Mouse (Mus musculus) activated CD4-positive, CD25-positive, alpha-beta regulatory T cell, adult 4 months (primary cell): ENCODE data around the gene Ctns. TPM values are rescaled to one million over a fixed set of nuclear protein-coding genes. Genes with fewer than 3 reads are reported as not detected.

Source experiments
- ATAC-seq: one replicate; pipeline ENCODE4 v1.8.0; 2017
- polyA plus RNA-seq, 2 experiments: library from polyadenylated mRNA; unstranded; fragments of 100-300 nt; shearing (Covaris generic); gene quantifications; one replicate each; pipeline ENCODE4 v1.2.1; 2017

The Ctns gene
- polyA plus RNA-seq = 1 to 10 TPM; 8.6 to 8.9 TPM

DNA sequence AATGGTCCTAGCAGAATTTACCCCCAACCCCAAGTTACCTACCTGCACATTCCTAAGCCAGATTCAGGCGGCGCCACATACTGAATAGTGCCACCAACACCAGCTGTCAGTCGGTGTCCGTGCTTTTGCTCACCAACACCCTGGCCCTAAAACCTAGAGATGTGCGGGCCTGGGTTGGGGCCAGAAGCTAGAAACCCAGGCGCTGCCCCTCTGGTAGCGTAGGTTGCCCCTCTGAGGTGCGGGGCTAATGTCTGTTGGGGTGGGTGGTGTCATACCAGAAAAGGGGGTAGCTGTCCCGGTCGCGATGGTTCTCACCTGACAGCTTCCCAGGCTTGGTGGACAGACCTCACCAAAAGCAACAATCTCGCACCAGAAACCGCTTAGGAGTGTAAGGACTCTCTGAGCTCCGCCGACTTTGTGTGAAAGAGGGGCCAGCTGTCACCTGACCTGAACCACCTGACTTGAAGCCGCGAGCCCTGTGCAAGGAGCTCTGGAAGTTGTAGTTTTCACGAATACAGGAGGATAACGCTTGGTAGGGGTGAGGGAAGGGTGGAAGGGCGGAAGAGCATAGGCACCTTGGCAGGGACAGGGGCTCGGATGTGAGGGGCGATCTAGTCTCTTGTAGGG lies at the start of gene Ctns:
Gene Ctns, minus strand, starts transcription at position 440 of the 627 bp plus-strand sequence.
- peak; percentile 85 for ATAC-seq

DNA sequence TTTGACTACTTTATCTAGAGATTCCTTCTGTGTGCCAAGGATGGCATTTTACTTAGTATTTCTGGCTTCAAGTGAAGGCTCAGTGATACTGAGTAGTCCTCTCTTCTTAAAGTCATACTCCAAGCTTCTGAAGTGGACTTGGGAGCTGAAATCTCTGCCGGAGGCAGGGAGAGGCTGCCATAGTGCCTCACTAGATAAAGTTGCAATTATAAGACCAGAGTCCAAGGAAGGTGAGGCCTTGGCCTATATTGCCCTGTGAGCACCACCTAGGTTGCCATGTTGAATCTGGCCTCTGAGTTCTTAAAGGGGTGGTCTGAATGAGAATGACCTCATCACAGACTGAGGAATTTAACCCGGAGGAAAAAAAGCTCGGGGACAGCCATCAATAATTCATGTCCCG lies 43.9 kb upstream of the Ctns start:
- no peak for ATAC-seq

DNA sequence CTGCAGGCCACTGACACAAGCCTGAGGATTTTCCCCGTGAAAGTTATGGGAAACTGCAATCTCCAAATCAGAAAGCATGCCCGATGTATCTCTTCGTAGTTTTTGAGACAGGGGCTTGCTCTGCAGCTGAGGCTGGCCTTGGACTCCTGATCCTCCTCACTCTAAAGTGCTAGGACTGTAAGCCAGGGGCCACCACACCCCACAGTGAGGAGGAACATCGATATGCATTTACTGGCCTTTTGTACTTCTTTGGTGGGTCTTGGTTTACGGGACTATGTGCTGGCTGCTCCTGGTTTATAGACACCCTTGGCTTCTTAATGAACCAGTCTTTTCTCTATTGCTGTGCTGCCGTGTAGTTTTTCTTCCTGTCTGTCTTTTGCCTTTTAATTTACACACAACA lies 43.4 kb upstream of the Ctns start:
- no peak for ATAC-seq

DNA sequence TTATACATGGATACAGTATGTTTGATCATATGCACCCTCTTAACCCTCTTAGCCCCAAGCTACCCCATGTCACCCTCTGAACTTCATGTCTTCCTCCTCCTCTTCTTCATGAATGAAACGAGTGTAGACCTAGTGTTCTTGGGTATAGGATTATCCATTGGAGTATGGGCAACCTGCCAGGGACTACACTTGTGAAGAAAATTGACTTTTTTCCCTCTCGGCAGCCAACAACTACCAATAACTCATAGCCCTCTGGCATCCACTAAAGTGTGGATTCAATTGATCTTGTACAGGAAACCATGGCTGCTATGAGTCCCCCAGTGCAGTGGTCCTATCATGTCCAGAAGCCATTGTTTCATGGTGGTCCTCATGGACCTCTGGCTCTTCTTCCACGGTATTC lies 37.9 kb upstream of the Ctns start:
- ATAC-seq = no peak

DNA sequence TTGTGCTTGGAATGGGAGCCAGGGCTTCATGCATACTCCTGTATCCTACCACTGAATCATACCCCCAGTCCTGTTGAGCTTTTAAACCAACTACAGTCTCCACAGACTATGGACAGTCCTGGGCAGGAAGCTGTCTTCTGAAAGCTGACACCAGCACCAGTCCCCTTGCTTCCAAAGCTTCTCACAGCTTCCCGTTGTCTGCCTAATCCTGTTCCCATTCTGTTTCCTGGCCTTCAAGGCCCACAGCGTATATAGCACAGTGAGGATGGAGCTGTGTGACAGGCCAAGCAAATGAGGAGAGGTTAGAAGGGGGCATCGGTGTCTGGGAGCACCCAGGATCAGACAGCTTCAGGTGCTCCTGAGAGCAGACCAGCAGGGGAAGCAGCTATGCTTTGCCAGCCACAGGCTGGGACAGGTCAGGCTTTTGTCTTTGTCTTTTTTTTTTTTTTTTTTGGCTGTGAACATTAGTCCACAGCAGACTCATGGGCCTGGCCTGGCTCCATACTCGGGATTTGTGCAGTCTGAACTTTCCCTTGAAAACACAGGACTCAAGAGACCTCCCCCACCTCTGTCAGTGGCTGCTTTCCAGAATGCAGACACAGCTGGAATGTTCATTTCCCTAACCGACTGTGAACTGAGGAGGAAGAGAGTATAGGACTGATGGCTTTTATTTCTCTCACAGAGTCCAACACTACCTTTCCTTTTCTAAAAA lies 37.3 kb upstream of the Ctns start:
- no peak for ATAC-seq

DNA sequence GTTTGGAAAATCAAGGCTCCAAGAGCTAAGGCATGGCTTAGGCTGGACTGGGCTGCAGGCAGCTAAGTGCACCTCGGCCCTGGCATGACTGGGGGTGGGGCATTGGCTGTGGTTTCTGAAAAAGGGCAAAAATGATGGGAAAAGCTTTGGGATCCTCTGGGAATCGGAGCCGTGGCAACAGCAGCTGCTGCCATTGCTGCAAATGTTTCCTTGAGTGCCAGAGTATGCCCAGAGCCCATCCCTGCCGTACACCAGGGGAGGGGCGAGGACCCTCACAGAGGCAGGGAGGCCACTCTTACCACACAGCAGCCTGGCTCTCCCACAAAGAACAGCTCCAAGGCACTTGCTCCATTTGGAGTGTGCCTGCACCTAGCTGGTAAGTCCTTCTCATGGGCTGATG lies 35.1 kb upstream of the Ctns start, which contains the start of gene Trpv1:
Gene Trpv1, plus strand, starts transcription at position 301 of the 400 bp plus-strand sequence.
- no peak for ATAC-seq

DNA sequence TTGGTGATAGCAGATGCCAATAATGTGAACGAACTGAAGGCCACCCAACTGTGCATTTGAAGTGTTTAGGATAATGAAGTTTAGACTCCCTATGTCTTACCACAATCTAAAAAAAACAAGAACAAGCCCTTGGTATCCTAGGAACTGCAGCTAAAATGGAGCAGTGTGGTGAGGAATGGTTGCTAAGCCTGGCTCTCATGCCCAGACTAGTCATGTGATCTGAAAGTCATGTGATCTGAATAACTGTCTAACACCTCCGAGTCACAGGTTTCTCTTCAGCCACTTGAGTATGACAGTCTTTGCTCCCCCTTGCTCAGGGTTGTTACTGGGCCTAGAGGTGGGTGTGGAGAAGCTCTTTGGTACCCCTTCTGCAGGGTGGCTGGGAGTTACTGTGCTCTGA lies 33.7 kb upstream of the Ctns start:
- ATAC-seq = no peak

DNA sequence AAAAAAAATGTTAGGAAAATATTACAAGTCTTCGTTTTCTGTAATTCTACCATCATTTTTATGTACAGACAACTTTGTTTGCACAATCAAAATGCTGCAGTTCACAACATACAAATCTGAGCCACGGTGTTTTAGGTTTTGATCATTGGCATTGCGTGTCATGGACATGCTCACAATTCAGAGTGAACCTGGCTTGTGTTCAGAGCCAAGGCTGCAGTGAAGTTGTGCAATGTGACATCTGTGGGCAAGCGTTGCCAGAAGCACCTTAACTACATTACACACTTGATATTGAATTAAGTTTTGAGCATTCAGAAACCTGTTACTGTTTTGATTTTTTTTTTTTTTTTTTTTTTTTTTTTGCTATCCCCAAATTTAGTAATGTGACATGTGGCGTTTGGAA lies 31.2 kb upstream of the Ctns start:
- ATAC-seq = no peak

DNA sequence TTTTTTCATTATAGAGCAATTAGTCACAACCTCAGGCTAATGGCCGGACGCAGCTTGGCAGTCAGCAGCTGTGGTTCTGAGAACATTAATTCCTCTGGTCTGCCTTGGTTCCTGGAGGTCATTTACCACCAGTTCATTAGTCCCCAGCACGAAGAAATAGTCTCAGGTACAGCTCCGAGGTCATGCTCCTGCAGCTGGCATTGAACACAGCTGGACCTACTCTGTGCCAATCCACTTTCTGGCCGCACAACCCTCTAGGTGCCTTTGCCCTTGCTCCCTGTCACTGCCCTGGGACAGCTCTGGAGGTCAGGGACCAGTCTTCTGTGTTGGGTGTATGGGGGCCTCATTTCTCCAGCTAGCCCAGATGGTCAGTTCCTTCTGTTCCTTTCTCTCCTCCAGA lies 30.0 kb upstream of the Ctns start:
- ATAC-seq = no peak

DNA sequence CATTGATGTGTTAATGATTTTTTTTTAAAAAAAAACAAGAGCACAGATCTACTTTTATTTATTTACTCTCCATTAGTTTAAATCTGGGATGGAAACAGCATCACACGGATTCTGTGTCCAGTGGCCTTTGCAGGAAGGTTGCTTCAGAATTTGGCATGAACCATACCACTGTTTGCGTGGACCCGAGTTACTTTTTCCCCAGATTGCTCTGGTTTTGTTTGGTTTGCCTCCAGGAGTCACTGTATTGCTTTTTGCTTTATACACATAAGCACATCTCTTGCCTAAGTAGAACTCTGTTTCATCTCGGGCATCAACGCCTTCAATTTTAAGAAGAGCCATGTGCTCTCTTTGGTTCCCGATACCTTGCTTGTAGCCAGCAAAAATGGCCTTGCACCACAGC lies 27.0 kb upstream of the Ctns start:
- no peak for ATAC-seq

DNA sequence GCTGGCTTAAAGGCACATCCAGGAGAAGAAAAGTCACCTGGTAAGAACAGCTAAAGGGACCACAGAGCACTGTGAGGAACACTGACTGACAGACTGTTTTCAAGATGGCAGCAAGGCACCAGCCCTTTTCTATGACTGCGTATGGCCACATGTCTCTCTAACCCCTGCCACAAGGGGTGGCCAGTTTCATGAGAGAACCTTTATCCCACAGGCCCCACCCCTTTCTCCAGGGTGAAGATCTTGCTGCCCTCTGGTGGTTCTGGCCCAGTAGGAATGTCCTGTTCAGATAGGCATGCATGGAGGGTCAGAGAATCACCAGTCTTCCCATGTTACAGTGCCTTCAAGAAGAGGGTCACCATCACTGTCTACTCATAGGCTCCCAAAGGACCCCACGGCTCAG lies 25.1 kb upstream of the Ctns start:
- ATAC-seq = no peak

DNA sequence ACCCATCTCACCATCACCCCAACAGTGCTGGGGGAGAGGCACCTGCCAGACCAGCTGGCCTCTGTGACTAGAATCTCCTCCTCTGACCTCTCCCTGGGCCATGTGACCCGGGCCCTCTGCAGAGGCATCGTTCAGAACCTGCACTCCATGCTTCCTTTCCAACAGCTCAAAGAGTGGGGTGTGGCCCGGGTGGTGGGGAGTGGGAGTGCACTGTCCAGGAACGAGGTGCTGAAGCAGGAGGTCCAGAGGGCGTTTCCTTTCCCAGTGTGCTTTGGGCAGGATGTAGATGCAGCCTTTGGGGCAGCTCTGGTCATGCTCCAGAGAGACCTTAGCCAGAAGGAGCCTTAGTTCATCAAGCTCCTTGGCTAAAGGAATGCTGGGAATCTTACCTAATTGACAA lies 24.0 kb upstream of the Ctns start:
- no peak for ATAC-seq

DNA sequence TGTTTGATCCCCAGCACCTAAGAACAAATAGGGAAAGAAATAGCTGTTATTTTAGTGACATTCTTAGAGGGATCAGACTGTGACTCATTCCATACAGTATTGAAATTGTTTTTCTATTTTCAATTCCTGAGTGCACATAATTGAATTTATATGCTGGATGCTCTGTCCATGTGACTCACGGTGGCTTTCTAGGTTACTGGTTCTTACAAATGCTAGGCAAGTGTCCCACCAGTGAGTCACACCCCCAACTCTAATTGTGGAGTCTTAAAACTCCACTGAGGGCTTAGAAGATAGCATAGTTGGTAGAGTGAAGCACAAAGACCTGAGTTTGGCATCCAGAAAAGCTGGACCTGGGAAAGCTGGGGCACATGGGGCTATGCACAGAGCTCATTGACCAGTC lies 21.8 kb upstream of the Ctns start:
- no peak for ATAC-seq

DNA sequence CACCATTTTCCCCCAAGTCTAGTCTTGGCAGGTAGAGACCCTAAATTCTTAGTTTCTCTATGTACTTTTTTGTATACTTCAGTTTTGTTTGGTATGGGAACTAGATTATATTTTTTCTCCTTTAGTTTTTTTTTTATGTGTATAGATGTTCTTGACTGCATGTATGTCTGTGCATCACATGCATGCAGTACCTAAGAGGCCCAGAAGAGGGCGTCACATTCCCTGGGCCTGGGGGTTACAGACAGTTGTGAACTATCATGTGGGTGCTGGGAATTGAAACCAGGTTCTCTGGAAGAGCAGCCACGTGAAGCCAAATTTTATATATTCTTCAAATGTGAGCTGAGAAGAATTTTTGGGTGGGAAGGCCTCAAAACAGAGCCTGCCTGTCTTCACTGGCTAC lies 20.8 kb upstream of the Ctns start:
- ATAC-seq = no peak

DNA sequence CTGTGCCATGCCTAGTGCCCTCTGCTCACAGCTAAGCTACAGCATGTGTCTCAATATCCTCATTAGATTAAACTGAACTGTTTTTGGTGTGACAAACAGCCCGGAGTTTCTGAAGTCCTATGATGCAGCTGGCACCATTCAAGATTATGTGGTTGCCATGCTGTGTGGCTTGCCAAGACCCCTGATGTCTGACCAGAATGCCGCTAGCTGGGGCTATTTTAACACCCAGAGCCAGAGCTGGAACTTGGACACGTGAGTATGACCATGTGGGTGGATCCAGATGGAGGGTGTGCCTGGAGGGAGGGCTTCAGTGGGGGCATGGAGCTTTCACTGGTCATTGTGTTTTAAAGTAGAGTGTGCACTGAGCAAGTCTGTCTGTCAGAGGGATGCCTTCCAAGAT lies 15.1 kb upstream of the Ctns start:
- ATAC-seq = no peak

DNA sequence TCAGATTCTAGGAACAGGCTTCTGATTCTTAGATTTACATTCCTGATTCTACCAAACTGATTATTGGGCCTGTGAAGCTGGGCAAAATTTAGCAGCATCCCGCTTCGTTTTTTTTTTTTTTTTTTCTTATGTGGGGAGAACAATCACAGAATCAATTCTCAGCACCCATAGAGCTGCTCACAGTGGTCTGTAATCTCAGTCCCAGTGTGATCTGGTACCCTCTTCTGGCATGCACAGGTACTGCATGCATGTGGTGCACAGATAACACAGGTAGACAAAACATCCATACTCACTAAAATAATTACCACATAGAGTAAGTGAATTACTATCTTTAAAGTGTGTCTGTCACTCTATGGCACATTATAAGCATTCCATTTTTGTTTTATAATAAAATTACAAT lies 8.8 kb upstream of the Ctns start:
- ATAC-seq = no peak

DNA sequence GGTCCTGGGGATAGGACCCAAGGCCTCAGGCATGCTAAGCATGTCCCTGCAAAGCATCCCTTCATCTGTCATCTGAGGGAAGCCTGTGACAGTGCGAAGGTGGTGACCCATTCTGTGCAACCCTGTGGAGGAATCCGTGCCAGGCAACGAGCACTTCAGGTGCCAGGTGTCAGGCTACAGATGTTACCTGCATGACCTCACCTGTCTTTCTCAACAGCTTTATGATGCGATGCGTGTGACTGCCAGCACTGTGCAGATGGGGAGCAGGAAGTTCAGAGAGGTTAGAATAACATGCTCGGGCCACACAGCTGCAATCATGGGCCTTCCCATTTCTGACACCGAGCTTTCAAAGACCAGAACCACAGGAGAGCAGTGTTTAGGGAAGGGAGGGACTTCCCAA lies 6.4 kb upstream of the Ctns start:
- no peak for ATAC-seq

DNA sequence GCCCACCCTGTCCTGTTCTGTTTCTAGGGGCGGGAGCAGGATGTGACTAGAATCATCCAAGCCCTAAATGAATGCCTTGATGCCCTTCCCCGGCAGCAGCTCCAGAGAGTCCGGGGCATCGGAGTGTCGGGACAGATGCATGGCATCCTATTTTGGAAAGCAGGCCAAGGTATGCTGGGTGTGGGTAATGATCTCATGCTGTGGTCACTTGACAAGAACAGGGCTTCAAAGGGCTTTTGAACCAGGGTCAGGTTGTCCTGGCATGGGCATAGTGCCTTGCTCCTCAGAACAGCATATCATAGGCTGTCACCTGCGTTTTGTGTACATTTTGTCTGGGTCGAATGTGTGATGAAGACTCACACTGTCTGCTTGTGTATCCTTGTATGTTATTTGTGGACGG lies 5.1 kb upstream of the Ctns start:
- no peak for ATAC-seq

DNA sequence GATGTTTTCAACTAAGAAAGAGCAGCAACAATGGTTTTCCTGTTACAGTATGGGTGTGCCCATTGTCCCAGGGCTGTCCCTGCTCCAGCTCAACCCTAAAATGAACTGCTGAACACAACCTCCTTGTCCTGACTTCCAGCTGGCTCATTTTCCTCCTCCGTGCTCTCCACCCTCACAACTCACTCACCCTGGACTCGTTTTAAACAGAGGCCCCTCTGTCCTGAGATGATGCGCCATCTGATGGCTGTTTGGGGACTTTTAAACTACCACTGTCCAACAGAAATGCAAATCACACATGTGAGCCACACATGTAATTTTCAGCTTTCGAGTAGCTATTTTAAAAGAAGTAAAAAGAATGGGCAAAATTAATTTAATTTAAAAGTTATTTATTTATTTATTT lies 2.8 kb upstream of the Ctns start:
- ATAC-seq = no peak

DNA sequence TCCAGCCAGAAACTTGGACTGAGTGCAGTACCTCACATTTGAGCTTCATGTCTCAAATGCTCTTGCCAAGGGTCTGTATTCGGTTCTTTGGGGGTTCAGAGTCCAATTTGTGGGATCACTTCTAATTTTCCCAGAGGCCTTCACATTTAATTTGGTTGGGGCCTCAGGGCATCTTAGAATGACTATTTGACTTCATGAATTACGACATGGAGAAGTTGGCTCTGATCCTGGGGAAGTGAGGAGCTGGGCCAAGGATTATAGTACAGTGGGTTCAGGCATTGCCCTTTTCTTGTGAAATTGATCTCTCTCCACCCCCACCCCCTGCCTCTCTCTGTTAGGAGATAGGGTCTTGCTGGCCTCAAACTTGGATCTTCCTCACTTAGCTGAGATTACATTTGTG lies 2.2 kb upstream of the Ctns start:
- ATAC-seq = no peak

DNA sequence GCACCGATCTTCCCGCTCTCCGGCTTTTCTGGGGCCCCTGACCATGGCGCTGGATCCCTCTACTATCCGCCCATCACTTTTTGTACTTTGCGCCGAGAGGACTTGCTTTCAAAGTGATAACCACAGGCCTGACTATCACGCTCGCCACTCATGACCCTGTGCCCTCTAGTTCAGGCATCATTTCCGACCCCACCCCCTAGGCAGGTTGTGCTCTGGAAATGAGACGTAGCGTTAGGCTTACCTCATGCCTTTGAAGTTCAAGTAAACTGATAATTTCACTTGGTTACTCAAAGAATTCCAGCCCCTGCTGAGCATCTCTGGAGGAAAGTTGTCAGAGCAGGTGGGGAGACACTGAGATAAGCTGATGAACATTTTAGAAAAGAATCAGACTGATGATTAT lies 1.0 kb upstream of the Ctns start:
- ATAC-seq = no peak

DNA sequence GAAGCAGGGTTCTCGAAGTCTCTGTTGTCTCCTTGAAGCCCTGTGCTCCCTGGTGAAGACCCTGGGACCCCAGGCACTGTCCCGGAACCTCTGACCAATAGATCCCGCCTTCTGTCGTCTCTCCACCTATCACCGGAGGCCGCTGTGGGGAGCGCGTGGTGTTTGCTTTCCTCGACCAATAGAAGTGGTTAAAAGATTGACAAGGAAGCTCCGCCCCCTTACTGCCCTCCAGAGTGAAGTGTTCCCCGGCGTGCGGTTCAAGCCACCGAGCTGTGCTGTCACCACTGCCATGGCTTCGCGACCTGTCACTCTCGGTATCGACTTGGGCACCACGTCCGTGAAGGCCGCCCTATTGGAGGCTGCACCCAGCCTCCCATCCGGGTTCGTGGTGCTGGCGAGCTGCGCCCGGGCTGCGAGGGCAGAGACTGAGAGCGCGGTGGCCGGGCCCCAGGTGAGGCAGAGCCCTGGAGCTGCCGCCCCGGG lies 429 bp upstream of the Ctns start, which contains the start of gene Shpk:
Gene Shpk, plus strand, starts transcription at position 231 of the 483 bp plus-strand sequence.
- ATAC-seq = peak; percentile 96

DNA sequence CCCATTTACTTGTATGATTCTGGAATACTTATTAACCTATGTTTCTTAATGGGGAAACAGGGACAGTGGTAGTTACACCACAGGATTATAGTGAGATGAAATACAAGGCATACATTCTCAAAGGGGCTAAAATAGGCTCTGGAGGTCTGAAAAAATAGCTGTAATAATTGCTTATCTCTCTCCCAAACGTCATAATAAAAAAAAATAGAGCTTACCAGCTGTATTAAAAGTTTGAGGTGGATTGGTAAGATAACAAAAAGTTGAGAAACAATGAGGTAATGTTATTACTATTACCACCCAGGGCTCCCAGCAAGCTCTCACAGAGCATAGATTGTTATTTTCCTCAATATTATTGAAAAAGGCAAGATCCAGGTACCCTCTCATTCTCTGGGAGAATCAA lies 652 bp downstream of the Ctns start:
- ATAC-seq = no peak

DNA sequence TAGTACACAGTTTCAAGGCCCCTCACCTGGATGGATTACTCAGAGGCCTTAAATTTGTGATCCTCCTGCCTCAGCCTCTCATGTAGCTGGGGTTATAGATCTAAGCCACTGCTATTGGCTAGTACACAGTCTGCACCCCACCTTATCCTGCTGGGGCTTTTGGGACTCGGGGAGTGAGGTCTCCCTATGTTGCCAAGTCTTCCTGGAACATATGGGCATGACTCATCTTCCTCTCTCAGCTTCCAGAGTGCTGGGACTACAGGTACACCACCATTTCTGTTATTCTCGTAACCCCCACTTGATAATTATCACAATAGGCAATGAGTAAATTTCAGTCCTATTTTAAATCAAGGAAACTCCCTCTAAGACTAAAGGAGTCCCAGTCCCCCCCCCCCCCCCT lies 4.4 kb downstream of the Ctns start:
- ATAC-seq = no peak

DNA sequence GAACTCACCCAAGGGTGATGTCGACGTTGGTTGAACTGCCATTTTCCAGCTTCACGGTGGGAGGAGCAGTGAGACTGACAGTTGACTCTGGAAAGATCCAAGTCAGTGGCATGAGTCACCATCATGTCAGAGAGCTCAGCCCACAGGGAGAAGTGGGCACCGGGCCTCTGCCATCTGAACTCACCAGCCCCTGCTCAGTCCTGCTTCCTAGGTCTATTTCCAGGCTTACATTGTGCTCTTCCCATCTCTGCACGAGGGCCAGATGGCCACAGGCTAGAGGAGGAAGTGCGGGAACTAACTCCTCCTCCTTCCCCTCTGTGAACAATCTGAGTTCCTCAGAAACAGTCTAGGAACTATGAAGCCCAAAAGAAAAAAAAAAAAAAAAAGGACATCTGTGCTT lies 5.8 kb downstream of the Ctns start:
- no peak for ATAC-seq
